Mouse (Mus musculus): Measurements from ENCODE around the gene Trp53. TPM values are rescaled to one million over a fixed set of nuclear protein-coding genes. Genes with fewer than 3 reads are reported as not detected.
A peak's percentile ranks its signal among the peaks of the same experiment; 100 is the strongest.

The Trp53 gene
- polyA plus RNA-seq, 1 experiment from 2014 or later = 168 TPM

DNA sequence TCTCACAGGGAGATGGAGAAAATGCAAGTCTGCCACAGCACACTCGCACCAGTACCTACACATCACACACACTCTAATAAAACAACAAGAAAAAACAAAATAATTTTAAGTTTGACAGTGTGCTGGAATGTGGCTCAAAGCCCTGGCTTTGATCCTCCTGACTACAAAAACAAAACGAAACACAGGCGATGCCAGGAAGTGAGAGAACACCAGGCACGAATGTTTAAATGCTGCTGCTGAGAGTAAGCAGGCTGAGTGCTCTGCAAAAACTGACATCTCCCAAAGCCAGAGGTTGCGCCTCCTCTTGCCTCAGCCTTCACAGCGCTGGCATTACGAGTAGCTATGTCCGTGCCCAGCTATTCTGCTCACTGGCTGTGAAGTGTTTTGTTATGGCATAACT, 15.0 kb upstream of the Trp53 start:
- Histone ChIP-seq H3K27ac (no peak overlapping the region), H3K9me3 (no peaks in the 10 kb centered on the region), H3K36me3 (peaks cover 34% of the 10 kb centered on the region), H3K4me2 (no peak overlapping the region), H3K9ac (no peak overlapping the region), H3K4me1 (peaks cover 14% of the 10 kb centered on the region), H3K4me3 (no peak overlapping the region), H3K27me3 (no peaks in the 10 kb centered on the region)
- no peak for ATAC-seq (ENCODE audit: borderline replicate concordance, extremely low read depth, low FRiP score, low TSS enrichment)
- WGBS = 51% methylated on average over 8 of the region's 8 CpGs

DNA sequence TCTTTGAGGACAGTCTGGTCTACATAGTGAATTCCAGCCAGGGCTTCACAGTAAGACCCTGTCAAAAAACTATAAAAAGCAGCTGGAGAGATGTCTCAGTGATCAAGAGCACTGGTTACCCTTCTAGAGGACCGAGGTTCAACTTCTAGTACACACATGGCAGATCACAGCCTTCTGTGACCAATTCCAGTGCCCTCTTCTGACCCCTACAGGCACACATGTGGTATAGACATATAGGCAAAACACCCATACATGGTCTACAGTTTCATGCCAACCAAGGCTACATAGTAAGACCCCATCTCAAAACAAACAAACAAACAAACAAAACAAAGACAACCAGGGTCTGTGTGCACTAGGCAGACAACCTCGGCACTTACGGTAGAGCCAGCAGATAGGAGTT, 4.9 kb upstream of the Trp53 start:
- Histone ChIP-seq H3K36me3 (peaks cover 19% of the 10 kb centered on the region; the same call in 1 of the 2 replicates), H3K9ac (no peak overlapping the region), H3K27me3 (no peaks in the 10 kb centered on the region), H3K4me2 (no peak overlapping the region), H3K27ac (no peak overlapping the region), H3K4me3 (no peak overlapping the region), H3K9me3 (no peaks in the 10 kb centered on the region), H3K4me1 (peaks cover 28% of the 10 kb centered on the region)
- WGBS = 59% methylated on average over 3 of the region's 3 CpGs
- no peak for ATAC-seq (ENCODE audit: borderline replicate concordance, extremely low read depth, low FRiP score, low TSS enrichment)

DNA sequence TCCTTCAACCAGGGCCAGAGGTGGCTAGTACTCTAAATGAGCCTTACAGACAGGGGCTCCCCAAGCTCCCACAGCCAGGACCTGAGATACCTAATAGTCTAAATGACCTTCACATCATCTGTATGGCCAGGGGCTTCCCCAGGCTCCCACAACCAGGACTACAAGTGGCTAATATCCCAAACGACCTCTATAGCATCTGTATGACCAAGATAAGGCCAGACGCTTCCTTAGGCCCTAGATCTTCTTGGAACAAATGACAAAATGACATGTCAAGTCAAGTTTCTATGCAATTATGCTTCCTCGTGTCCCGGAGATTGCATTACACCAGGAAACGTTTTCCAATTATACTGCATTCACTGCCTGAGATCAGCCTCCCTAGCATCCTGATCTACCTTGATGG, 3.9 kb upstream of the Trp53 start:
- H3K4me2 ChIP-seq = no peak overlapping the region
- H3K27me3 ChIP-seq = no peaks in the 10 kb centered on the region
- peaks cover 28% of the 10 kb centered on the region for H3K4me1 ChIP-seq
- no peaks in the 10 kb centered on the region for H3K9me3 ChIP-seq
- ATAC-seq (ENCODE audit: borderline replicate concordance, extremely low read depth, low FRiP score, low TSS enrichment) = no peak
- 0 out of 2 replicates have a peak, but pooled peaks cover 8% of the 10 kb centered on the region for H3K36me3 ChIP-seq
- 61% methylated on average over 5 of the region's 5 CpGs for WGBS
- H3K4me3 ChIP-seq = no peak overlapping the region
- H3K9ac ChIP-seq = no peak overlapping the region
- H3K27ac ChIP-seq = no peak overlapping the region

DNA sequence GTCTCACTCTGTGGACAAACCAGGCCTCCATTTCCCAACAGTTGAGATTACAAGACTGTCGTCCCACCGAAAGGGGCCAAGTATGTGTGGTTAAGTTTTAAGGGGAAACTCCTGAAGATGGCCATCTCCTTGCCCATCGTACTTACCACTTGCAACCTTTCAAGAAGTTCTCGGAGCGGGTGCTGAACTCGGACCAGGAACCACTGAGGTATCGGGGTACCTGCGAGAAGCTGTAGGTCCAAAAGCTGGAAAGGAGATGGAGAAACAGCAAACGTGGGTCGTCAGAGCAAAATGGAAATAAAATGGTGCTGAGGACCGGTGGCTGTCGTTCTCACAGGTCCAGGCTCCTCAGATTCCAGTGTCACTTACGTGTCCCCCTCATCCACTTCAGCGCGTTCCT, 1.9 kb upstream of the Trp53 start:
- Histone ChIP-seq H3K9ac (peak overlapping the region; percentile 82), H3K36me3 (no peaks in the 10 kb centered on the region), H3K27me3 (no peaks in the 10 kb centered on the region), H3K4me2 (peak overlapping the region; percentile 87), H3K27ac (peak overlapping the region; percentile 66), H3K4me1 (peaks cover 36% of the 10 kb centered on the region), H3K4me3 (peak overlapping the region; percentile 81), H3K9me3 (no peaks in the 10 kb centered on the region)
- no peak for ATAC-seq (ENCODE audit: borderline replicate concordance, extremely low read depth, low FRiP score, low TSS enrichment)
- 7% methylated on average over 15 of the region's 15 CpGs for WGBS

DNA sequence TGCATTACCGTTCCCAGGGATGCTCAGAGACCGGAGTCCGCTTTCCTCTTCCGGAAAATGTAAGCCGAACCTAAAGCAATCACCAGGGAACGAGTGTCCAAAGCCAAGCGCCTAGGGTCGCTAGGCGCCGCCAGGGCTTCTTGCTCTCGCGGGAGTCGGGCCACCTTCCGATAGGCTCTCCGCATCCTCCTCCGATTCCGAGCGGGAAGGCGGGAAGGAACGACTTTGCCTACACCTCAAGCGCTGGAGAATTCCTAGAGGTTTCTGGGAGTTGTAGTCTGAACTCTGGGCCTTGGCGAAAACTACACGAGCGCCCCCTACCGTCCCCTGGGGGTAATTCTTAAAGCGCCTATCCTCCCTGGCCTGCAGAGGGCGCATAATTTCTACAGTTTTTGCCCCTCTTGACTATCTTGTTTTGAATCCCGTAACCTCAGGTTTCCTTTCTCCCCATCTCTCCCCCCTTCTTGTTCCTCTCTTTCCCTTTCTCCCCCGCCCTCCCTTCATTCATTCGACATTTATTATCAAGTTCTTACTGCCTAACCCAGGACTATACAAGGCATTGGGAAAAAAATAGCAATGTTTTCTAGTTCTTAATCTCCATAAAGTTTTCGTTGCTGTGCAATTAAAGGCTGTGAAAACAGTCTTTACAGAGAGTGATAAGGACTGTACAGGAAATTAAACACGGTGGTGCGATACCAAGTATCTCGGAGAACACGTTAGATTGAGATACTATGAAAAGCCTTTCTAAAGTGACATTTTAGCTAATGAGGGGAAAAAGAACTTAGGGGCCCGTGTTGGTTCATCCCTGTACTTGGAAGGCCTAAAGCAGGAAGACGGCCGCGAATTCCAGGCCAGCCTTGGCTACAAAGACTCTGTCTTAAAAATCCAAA, 786 bp upstream of the Trp53 start:
- Histone ChIP-seq H3K27ac (peak overlapping the region; percentile 97), H3K27me3 (no peaks in the 10 kb centered on the region), H3K4me1 (peaks cover 36% of the 10 kb centered on the region), H3K4me3 (peak overlapping the region; percentile 81), H3K9me3 (no peaks in the 10 kb centered on the region), H3K36me3 (no peaks in the 10 kb centered on the region), H3K4me2 (peak overlapping the region; percentile 87), H3K9ac (peak overlapping the region; percentile 82)
- peak; percentile 93 for ATAC-seq (ENCODE audit: borderline replicate concordance, extremely low read depth, low FRiP score, low TSS enrichment)
- under 1% methylated on average over 39 of the region's 39 CpGs for WGBS

DNA sequence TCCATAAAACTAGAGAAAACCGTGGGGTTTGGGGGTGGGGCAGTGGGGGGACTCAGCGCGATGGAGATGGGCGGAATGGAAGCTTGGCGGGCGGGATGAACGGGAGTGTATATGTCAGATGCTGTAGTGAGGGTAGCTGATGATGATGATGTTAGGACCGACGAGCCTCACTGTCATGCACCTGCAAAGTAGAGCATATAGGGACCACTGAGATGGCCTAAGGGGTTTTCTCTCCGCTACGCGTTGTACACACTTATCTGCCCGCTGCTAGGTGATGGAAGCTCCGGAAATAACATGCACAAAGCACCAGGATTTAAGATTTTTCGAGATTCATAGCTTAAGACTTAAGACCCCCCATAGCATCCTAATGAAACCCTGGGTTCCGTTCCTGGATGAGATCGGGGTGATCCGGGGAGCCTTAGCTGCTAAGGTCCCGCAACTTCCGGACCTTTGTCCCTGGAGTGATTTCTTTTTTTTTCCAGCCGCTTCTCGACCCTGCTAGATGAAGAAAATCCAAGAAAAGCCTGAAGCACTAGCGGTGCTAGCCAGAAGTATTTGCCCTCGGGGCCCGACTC, 500 bp downstream of the Trp53 start:
- H3K9me3 ChIP-seq = no peaks in the 10 kb centered on the region
- WGBS = under 1% methylated on average over 25 of the region's 25 CpGs
- H3K4me1 ChIP-seq = peaks cover 36% of the 10 kb centered on the region
- no peaks in the 10 kb centered on the region for H3K27me3 ChIP-seq
- H3K27ac ChIP-seq = peak overlapping the region; percentile 97
- no peaks in the 10 kb centered on the region for H3K36me3 ChIP-seq
- peak overlapping the region; percentile 81 for H3K4me3 ChIP-seq
- ATAC-seq (ENCODE audit: borderline replicate concordance, extremely low read depth, low FRiP score, low TSS enrichment) = no peak; the same call in 1 of the 2 replicates
- peak overlapping the region; percentile 70 for H3K9ac ChIP-seq
- H3K4me2 ChIP-seq = peak overlapping the region; percentile 87

DNA sequence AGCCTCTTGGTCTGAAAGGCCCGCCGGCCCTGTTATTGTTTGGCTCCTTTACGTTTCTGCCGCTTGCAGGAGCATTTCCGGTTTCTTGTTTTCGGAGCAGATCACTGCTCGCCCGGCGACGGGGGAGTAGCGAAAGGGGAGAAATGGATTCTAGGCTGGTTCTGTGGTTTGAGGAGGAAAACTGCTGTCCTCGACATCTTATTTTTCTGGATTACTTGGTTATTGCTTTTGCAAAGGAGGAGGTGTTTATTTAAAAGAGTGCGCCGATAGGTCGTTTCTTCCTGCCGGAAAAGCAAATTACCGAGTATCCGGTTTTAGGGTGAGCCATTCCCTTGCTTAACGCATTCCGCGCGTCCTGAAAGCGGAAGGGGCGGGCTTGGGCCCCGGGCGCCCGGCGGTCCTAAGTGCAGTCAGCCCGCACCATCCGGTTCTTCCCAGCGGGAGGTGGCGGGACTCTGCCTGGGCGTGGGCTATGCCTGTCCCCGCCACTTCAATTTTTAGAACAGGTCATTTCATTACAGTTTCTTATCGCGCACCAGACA, 1.1 kb downstream of the Trp53 start:
- Histone ChIP-seq H3K4me1 (peaks cover 35% of the 10 kb centered on the region), H3K27ac (peak overlapping the region; percentile 97), H3K27me3 (no peaks in the 10 kb centered on the region), H3K4me2 (peak overlapping the region; percentile 87), H3K4me3 (peak overlapping the region; percentile 81), H3K9me3 (no peaks in the 10 kb centered on the region), H3K9ac (peak overlapping the region; percentile 70), H3K36me3 (no peaks in the 10 kb centered on the region)
- peak; percentile 81 for ATAC-seq (ENCODE audit: borderline replicate concordance, extremely low read depth, low FRiP score, low TSS enrichment)
- WGBS = 0% methylated on average over 36 of the region's 36 CpGs

DNA sequence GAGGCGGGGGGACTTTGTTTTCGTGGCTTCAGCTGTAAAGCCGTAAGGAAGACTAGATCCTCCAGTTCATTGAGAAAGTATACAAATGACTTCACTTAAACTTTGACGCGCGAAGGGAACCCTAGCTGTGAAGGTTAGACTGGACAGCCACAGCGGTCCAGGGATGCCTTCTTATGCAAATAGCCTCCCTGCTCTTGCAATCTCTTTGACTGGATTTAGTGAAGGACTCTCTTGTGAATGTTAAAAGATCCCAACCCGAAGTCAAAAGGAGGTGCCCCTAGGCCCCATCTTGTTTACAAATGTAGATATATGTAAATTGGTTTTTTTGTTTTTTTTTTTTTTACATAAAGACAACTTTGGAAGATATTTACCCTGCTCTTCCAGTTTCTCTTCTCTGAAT, 1.7 kb downstream of the Trp53 start:
- H3K27me3 ChIP-seq = no peaks in the 10 kb centered on the region
- 2% methylated on average over 8 of the region's 8 CpGs for WGBS

DNA sequence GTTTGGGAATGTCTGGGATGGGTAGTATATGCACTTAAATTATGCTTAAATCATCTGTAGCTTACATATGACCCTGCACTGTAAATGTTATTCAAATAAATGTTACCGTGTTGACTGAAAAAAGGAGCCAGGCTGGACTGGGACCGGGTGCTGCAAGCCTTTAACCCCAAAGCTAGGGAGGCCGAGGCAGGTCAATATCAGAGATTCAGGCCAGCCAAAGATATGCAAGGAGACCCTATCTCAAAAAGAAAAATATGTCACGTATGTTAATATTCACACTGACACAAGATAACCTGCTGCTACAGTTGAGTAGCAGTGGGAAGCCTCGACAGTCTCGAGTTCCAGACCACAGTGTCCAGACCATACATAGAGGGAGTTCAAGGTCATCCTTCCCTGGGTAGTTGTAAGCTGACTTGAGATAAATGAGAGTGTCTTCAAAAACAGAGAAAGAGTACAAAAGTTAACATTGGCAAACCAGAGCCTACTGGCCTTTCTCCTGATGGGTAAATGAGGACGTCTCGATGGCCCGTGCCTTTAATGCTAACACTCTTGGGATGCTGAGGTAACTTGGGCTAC, 2.2 kb downstream of the Trp53 start:
- Histone ChIP-seq H3K9ac (peak overlapping the region; percentile 70), H3K4me2 (peak overlapping the region; percentile 87), H3K4me3 (peak overlapping the region; percentile 81), H3K27me3 (no peaks in the 10 kb centered on the region), H3K9me3 (no peaks in the 10 kb centered on the region), H3K36me3 (peaks cover 3% of the 10 kb centered on the region; the same call in 1 of the 2 replicates), H3K4me1 (peaks cover 26% of the 10 kb centered on the region), H3K27ac (no peak overlapping the region)
- no peak for ATAC-seq (ENCODE audit: borderline replicate concordance, extremely low read depth, low FRiP score, low TSS enrichment)
- WGBS = 64% methylated on average over 9 of the region's 9 CpGs

More for the DNA sequence above, 1.7 kb downstream of the Trp53 start:
- ATAC-seq (ENCODE audit: borderline replicate concordance, extremely low read depth, low FRiP score, low TSS enrichment) = no peak
- Histone ChIP-seq H3K27ac (peak overlapping the region; percentile 97), H3K9ac (peak overlapping the region; percentile 70), H3K9me3 (no peaks in the 10 kb centered on the region), H3K4me1 (peaks cover 31% of the 10 kb centered on the region), H3K4me2 (peak overlapping the region; percentile 87), H3K36me3 (no peaks in the 10 kb centered on the region), H3K4me3 (peak overlapping the region; percentile 81)

DNA sequence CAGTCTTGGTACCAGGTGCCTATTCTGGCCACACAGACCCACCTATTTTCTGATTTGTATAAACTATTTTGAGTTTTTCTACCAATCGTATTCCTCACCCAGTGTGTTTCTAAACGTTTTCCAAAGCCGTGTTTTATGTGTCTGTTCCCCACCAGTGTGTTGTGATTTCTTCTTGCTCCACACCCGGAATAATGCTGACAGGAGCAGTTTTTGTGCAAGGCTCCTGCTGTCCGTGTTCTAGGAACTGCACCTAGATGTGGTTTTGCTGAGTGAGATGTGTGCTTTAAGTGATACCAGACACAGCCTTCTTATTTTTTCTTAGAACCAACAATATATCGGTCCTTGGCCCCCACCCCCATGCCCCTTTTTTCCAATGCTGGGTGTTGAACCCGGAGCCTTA, 3.8 kb downstream of the Trp53 start:
- Histone ChIP-seq H3K4me1 (peaks cover 12% of the 10 kb centered on the region), H3K9ac (no peak overlapping the region), H3K27me3 (no peaks in the 10 kb centered on the region), H3K4me3 (no peak overlapping the region), H3K36me3 (peaks cover 20% of the 10 kb centered on the region), H3K9me3 (no peaks in the 10 kb centered on the region), H3K4me2 (no peak overlapping the region), H3K27ac (no peak overlapping the region)
- WGBS = 76% methylated on average over 7 of the region's 7 CpGs
- ATAC-seq (ENCODE audit: borderline replicate concordance, extremely low read depth, low FRiP score, low TSS enrichment) = no peak

DNA sequence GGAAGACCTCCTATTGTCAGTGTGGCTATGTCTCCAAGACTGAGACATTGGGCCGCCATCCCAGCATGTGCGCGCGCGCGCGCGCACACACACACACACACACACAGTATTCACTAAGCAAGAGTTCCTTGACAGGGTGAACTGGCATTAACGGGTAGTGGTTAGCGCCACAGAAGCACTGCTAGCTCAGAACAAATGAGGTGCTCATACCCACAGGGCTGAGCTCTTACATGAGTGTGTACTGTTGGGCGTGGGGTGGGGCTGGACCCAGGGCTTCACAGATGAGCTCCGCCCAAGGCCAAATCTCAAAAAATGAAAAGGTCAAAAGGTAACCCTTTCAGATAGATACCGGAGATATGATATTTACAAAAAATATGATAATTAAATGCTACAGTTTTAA, 4.8 kb downstream of the Trp53 start:
- WGBS = 90% methylated on average over 13 of the region's 13 CpGs

More for the DNA sequence above, 4.8 kb downstream of the Trp53 start:
- Histone ChIP-seq H3K27ac (no peak overlapping the region), H3K36me3 (peaks cover 29% of the 10 kb centered on the region), H3K4me2 (no peak overlapping the region), H3K4me3 (no peak overlapping the region), H3K4me1 (peaks cover 8% of the 10 kb centered on the region), H3K27me3 (no peaks in the 10 kb centered on the region), H3K9ac (no peak overlapping the region), H3K9me3 (no peaks in the 10 kb centered on the region)
- ATAC-seq (ENCODE audit: borderline replicate concordance, extremely low read depth, low FRiP score, low TSS enrichment) = no peak
